Mouse (Mus musculus) hindlimb bud, embryonic 11.5 days (tissue): Measurements from ENCODE around the gene Cdh16.
"Not testable (repeated sequence)": the region's sequence is repeated elsewhere in the genome, so short reads cannot be mapped to it uniquely, and the experiment has no call there.

ENCODE experiments used
- DNase-seq: peaks from one replicate; pipeline ENCODE4 v3.0.0-alpha.2; 2012; ENCODE audit warnings: low read depth, low spot score; ENCODE audit errors: extremely low spot score

The Cdh16 gene

DNA sequence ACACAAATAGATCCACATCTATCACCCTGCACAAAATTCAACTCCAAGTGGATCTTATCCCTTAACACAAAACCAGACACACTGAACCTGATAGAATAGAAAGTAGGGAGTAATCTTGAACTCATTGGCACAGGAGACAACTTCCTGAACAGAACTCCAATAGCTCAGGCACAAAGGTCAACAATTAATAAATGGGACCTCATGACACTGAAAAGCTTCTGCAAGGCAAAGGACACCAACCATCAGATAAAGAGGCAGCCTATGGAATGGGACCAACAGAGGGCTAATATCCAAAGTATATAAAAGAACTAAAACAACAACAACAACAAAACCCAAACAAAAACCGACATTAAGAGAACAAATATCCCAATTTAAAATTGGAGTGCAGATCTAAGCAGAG, 39.7 kb downstream of the Cdh16 start:
- no peak for DNase-seq

DNA sequence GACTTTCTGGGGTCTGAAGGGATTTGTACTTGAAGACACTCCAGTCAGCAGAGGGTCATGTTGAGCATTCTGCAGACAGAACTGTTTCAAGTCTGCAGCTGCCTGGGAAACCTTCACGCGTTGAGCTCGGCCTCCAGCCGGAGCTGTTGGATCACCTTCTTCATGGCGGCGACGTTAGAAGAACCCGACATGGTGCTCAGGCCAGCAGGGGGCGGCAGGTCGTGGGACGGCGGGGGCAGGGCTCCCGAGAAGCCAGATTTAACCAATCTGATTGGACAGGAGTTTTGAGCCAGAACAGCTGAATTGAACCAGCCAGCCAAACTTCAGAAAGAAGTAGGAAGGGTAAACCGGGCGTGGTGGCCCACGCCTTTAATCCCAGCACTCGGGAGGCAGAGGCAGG, 46.6 kb downstream of the Cdh16 start:
- DNase-seq: not testable (repeated sequence)

DNA sequence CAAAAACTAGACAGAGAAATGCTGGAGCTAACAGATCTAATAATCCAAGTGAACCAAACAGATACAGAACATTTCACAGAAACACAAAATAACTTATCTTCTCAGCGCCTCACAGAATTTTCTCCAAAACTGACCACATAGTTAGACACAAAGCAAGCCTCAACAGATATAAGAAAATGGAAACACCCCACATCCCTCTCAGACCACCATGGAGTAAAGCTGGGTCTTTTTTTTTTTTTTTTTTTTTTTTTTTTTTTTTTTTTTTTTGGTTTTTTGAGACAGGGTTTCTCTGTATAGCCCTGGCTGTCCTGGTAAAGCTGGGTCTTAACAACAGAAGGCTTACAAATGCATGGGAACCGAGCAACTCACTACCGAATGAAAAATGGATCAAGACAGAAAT, 47.4 kb downstream of the Cdh16 start:
- DNase-seq: no peak

DNA sequence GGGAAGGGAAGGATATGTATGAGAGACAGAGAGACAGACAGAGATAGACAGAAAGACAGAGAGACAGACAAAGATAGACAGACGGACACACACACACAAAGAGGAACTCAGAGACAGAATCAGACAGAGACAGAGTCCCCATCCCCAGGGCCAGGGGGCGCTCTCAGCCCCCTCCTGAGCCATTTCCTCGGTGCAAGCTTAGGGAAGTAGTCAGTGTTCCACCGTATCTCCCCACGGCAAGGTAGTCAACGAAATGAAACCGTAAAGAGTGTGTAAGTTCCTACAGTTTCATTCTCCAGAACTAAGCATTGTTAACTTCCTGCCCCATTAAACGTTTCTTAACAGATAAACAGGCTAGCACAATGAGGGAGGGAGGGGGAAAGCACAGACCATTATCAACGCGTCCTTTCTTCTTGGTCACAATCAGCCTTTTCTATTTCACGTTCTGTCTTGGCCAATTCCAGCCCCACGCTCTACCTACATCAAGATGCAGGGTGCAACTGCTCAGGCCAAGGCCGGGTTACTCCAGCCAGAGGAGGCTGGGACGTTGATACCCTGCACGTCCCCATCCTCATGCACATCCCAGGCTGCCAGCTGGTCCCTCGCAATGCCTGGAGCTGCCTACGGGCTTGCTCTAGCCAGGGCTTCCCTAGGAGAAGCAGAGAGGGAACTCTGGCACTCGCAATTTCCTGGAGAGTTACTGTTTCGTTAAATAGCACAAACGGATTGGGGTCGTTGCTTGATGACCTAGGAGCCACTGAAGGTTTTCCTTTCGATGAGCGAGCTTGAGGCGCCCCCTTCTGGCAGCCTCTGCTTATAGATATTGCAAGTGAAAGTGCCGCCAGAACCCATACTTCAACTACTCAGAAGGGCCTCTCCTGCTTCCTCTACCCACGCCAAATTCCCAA, 53.5 kb downstream of the Cdh16 start:
- peak; percentile 73 for DNase-seq

DNA sequence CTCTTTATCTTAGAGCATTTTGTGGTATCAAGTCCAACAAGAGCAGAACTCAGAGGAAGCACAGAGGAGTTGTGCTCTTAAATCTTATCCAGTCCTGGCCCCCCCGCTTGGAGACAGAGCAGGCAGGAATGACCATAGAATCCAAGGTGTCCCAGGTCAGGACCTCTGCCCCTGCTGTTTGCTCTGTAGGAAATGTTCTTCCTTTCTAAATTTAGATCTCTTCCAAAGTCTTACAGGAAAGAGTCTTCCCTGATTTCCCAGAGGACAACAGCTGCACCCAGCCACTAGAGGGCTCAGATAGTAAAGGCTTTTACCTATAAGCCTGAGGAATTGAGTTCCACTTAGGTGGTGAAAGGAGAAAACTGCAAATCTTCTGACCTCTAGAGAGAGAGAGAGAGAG, 54.6 kb downstream of the Cdh16 start:
- no peak for DNase-seq

DNA sequence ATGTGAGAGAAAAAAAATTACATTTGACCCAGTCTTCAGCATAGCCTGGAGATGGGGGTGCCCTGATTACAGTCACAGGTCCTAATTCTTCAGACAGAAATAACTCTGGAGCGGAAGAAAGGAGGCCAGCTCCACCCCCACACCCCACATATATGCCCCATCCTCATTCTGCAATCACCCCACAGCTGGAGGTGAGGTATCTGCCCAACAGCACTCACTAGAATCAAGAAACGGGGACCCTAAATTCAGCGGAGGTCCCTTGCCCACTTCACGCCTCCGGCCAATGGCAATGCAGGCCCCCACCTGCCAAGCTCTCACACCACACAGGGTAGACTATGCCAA, 58.8 kb downstream of the Cdh16 start:
- no peak for DNase-seq

DNA sequence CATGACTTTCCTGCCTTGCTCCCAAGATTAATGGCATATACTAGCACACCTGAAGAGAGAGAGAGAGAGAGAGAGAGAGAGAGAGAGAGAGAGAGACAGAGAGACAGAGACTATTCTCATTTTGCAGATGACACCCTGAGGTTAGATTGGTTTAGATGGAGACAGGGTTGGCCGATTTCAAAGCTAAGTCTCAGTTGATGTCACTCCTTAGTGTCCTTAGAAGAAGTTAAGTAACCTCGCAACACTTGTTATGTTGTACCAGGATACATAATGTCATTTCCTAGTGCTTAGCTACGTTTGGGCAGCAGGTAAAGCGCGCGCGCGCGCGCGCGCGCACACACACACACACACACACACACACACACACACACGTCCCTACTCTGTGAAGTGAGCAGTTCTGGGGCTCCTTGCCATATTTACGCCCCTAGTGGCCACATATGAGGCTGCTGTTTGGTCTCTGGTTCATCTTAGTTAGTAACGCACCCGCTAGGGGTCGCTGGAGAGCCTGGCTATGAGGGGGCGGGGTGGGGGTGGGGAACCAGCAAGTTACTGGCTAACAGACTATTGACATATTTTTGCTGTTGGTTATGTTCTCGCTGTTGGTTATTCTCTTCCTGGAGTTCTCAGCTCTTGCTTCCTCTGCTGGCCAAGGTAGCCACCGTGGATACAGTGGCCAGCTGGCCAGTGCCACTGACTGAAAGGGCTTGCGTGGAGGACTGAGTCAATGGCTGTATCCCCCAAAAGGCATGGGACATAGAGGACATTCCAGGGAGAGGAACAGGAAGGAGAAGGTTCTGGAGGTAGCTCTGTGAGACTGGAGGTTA, 59.4 kb downstream of the Cdh16 start:
- DNase-seq: peak; percentile 84

DNA sequence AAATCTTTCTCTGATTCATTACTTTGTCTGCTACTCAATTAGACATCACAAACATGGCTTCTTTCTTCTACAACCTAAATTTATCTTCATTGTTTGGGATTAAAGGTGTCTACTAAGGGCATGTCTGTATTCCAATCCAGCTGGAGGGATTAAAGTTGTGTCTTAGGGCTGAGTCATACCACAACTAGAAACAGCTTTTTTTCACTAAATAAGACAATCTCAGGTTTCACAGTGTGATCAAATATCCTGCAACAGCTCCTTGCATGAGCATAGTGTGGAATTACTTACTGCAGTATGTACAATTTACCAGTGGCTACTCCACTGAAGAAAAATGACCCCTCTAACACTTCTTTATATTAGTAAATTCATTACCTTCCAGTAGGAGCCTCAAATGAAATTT, 63.5 kb downstream of the Cdh16 start:
- DNase-seq: no peak

DNA sequence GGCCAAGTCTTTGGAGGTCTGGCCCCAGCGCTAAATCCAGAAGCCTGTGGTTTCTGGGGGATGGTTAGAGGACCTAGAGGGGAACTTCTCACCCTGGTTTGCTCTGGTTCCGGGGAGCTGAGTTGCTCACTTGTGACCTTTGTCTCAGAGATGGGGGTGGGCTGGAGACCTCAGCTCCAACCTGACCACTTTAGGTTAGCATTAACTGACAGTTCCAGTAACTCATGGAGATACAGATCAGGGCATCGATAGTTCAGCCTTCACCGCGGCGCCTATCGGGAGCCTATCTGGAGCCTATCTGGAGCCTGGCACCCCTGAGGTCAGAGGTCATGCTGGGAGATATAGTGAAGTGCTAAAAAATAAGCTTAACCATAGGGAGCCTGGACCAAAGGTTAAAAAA, 67.0 kb downstream of the Cdh16 start:
- DNase-seq: no peak

DNA sequence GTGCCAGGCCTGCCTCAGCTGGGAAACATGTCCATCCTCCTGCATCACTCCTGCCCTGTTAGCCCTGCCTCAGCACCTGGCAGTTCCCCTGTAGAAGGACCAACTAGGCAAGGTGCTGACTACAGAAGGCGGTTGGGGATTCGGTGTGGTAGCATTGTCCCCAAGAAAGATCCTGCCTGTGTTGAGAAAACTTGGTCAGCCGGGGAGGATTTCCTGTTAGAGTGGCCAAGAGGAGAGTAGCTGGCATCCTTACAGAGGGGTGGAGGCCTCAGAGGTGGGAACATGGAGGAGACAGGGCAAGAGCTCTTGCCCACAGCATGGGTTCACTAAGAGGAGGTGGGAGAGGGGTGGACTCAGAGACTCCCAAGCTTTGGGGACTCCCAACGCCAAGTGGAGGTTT, 69.0 kb downstream of the Cdh16 start:
- DNase-seq: no peak
